Mouse (Mus musculus): ENCODE results near the gene Prdm13.

The Prdm13 gene

DNA sequence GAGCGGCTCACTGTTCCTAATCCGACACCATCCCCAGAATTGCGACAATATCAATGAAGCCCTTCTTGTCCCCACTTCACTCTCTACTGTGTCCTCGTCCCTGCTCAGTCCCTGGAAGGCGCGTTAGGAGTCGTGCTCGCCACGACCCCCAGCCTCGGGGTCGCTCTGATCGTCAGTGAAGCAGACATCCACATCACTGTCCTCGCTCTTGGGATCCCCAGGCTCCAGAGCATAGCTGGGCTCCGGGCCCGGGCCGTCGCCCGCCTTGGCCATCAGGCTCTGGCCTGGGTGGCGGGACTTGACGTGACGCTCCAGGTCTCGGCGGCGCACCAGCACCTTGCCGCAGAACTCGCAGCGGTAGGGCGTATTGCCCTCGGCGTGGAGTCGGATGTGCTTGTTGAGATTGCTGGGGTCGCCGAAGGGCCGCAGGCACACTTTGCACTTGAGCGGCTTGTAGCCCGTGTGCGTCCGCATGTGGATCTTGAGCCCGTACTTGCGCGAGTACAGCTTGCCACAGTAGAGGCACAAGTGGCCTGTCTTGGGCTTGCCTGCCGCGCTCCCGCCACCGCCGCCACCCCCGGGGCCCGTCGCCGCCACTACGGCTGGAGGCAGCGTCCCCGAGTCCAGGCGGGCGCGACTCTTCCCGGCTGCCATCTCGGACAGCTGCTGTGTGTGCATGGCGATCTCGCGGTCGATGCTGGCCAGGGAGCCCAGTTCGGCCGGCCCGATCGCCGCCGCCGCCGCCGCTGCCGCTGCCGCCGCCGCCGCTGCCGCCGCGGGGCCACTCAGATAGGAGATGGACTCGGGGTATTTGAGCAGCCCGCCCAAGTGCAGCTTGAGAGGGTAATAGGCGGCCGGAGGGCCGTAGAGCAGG lies 7.4 kb downstream of the Prdm13 start:
- peak; percentile 60 for DNase-seq

DNA sequence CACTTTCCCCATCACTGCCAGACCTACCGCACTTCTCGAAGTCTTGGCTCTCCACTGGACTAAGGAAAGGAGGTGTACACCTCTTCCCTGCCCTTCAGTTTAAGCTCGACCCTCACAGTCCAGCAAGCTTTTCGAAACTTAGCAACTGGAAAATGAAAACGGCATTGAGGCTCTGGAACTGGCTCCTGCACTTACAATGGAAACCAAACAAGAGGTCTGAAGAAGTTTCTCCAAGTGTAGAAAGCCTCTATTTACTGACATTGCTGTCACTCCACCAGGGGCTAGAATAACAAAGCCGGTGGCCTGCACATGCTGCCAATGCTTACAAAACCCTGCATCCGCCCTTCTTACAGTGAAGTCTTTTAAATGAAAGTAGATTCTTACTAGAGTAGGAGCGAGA lies 11.1 kb downstream of the Prdm13 start:
- DNase-seq, result no peak

DNA sequence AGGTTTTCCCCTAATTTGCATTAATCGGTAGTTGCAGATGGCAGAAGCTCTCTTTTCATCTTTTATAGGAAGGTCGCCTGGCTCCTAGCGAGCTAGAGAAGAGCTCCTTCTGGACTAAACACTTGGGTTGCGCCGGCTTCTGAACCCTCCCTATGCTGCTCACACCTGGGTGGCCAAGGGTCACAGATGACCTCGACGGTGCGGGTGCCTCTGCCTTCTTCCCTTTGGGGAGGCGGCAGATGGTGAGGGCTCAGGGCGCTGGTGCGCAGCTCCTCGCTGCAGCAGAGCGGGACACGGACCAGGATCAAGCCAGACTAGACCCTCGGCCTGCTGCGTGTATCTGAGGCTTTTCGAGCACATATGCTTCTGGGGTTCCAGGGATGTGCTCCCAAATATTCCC lies 11.7 kb downstream of the Prdm13 start:
- peak; percentile 45 for DNase-seq

DNA sequence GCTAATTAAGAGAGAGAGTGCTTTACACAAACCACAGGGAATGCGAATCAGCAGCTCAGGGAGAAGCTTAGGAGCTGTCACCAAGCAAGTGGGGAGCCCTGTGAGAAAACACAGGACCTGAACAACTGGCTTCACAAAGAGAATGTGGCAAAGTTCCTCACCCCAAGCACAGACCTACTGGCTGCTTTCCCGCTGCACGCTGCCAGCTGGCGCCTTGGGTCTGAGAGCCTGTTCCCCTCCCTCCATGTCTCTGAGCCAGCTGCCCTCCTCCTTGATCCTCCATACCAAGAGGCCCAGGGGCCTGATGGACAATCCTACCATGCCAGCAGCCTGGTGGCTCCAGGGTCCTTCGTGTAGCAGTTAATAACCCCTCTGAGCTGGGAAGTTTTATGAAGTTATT lies 19.8 kb downstream of the Prdm13 start:
- DNase-seq, result peak; percentile 69

DNA sequence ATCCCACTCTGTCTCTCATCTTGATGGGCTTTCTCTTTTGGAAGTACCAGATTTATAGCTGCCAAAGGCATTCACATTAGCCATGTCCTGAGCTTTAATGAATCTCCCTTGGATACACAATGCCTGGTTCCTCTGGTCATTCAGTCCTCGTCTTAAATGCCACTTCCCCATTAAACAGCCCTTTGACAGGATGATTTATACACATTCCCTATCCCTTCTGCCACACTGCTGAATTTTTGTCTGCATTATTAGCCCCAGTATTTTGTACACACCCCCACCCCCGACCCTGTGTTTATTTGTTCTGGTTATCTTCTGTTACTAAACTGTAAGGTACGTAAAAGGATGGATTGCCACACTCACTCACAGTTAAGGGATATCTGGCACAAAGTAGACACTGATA lies 27.6 kb downstream of the Prdm13 start:
- DNase-seq, result no peak

DNA sequence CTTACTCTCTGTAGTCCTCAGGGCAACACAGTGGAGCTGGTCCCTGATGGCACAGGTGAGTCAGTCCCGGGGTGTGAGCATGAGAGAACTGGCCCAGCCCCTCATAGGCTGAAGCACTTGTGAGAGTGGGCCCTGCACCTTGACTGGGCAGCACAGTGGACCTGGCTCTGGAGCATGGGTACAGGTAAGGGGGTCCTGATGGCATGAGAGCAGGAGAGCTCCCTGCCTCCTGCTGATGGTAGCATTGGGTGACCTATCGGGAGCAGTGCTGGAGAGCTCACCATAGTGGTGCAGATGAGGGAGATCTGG lies 56.5 kb downstream of the Prdm13 start:
- DNase-seq, result no peak

DNA sequence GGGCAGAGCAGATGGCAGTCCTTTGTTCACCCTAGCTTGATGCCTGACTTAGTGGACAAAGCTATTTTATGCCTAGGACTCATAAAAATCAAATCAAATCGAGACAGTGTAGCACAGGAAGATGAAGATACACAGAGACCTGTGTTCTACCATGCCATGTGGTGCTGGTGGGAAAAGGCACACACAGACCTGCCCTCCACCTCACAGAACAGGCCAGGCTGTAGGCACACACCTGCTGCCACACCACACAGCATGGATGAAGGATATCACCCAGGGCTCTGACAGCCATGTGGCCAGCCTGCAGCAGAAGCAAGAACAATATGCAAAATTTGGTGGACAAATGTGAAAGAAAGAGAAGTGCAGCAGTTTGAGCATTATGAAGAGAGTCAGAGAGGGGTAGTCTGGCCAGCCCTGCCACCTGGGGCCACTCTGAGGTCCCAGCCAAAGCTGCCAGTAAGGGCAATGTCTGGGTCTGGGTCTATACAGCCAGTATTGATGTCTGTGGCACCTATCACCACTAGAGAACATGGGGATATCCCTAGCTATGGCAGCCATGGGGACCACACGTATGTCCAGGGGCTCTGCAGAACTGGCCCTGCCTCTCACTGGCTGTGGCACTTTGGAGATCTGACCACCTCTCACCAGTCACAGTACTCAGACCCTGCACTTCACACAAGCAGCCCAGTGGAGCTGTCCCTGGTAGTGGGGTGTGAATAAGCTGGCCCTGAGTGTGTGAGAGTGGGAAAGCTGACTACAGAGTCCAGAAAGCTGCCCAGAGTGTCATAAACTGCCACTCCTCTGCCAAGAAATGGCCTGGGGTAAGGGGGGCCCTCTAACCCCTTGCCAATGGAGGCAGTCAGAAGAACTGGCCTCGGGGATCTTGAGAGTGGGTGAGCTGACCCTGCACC lies 57.1 kb downstream of the Prdm13 start:
- no peak for DNase-seq

All from retina, postnatal 1 day (tissue).